Mouse (Mus musculus): Measurements from ENCODE around the gene Zcchc4. TPM values are rescaled to one million over a fixed set of nuclear protein-coding genes. Genes with fewer than 3 reads are reported as not detected.

The Zcchc4 gene
- polyA plus RNA-seq, 1 experiment: 5.3 TPM

DNA sequence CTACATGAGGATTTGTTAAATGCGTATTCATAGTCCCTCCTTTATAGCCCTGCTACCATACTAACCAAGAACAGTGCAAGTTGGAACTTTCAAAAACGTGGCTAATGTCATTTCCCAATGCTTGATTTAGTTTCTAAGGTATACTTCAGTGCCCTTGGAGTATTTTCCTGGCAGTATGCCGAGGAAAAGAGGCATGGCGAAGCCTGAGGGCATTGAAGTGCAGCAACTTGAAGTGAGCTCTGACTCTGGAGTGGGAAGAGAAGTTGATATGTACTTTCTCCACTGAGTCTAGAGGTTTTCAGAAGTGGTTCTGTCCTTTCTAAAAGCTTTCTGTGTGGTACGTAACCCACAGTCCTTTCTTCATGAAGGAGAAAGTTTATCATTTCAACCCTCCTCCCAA lies 26.5 kb upstream of the Zcchc4 start:
- Histone ChIP-seq H3K79me2 (ENCODE audit: control insufficient read depth, insufficient read depth) (peaks cover 61% of the 10 kb centered on the region), H3K36me3 (ENCODE audit: control insufficient read depth, insufficient read depth) (peaks cover 5% of the 10 kb centered on the region), H3ac (ENCODE audit: control insufficient read depth, insufficient read length) (no peak overlapping the region), H3K4me3 (no peak overlapping the region), H3K4me2 (ENCODE audit: low read depth) (no peak overlapping the region), H3K27me3 (ENCODE audit: control insufficient read depth, insufficient read depth, insufficient read length) (no peaks in the 10 kb centered on the region)
- no peak for TF ChIP-seq POLR2AphosphoS2 (IDR thresholded peaks at IDR 0.05; ENCODE audit: insufficient read length, low read depth)
- no peak for TF ChIP-seq E2F4 (IDR thresholded peaks at IDR 0.05; ENCODE audit: insufficient read depth)
- no peak for TF ChIP-seq SRF (IDR thresholded peaks at IDR 0.05; ENCODE audit: control insufficient read depth, insufficient read length, low read depth)
- TF ChIP-seq CEBPB (IDR thresholded peaks at IDR 0.05; ENCODE audit: insufficient read depth, poor library complexity, severe bottlenecking): no peak
- TF ChIP-seq MYOG (IDR thresholded peaks at IDR 0.05; ENCODE audit: control insufficient read depth in 1 of 3, insufficient read depth in 1 of 3, insufficient read length in 2 of 3, low read depth in 2 of 3): no peak
- TF ChIP-seq USF1 (IDR thresholded peaks at IDR 0.05; ENCODE audit: low read depth): no peak
- TF ChIP-seq TCF12 (IDR thresholded peaks at IDR 0.05; ENCODE audit: insufficient read depth, poor library complexity, severe bottlenecking): no peak
- TF ChIP-seq POLR2A (IDR thresholded peaks at IDR 0.05; ENCODE audit: insufficient read length, low read depth): no peak
- TF ChIP-seq REST (IDR thresholded peaks at IDR 0.05; ENCODE audit: insufficient read depth, insufficient read length): no peak
- no peak for TF ChIP-seq MAX (IDR thresholded peaks at IDR 0.05; ENCODE audit: low read depth)
- TF ChIP-seq MYOD1 (IDR thresholded peaks at IDR 0.05; ENCODE audit: control insufficient read depth in 1 of 3, insufficient read length in 2 of 3, low read depth in 2 of 3): no peak
- no peak for TF ChIP-seq TCF3 (IDR thresholded peaks at IDR 0.05; ENCODE audit: insufficient read length, low read depth)

DNA sequence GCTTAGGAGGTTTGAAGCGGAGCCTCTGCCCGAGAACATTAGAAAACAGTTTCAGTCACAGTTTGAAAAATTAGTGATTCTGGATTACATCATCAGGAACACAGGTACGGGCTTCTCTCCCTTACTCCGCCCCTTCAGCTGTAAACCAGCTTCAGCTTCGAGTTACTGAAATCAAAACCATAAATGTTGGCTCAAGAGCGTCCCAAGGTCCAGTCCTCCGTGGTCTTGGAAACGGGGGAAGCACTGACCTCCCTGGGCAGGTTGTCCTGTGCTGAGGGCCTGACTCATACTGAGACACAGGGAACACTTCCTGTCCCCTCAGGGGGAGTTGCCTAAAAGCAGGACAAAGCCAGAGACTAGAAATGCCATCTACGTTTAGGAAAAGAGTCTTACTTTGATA lies 22.1 kb upstream of the Zcchc4 start:
- H3K36me3 ChIP-seq (ENCODE audit: control insufficient read depth, insufficient read depth): peaks cover 5% of the 10 kb centered on the region
- TF ChIP-seq USF1 (IDR thresholded peaks at IDR 0.05; ENCODE audit: low read depth) (no peak), POLR2AphosphoS2 (IDR thresholded peaks at IDR 0.05; ENCODE audit: insufficient read length, low read depth) (no peak), MYOD1 (IDR thresholded peaks at IDR 0.05; ENCODE audit: control insufficient read depth in 1 of 3, insufficient read length in 2 of 3, low read depth in 2 of 3) (no peak), TCF3 (IDR thresholded peaks at IDR 0.05; ENCODE audit: insufficient read length, low read depth) (no peak), CEBPB (IDR thresholded peaks at IDR 0.05; ENCODE audit: insufficient read depth, poor library complexity, severe bottlenecking) (no peak), MAX (IDR thresholded peaks at IDR 0.05; ENCODE audit: low read depth) (no peak), E2F4 (IDR thresholded peaks at IDR 0.05; ENCODE audit: insufficient read depth) (no peak), REST (IDR thresholded peaks at IDR 0.05; ENCODE audit: insufficient read depth, insufficient read length) (no peak), SRF (IDR thresholded peaks at IDR 0.05; ENCODE audit: control insufficient read depth, insufficient read length, low read depth) (no peak), TCF12 (IDR thresholded peaks at IDR 0.05; ENCODE audit: insufficient read depth, poor library complexity, severe bottlenecking) (no peak), MYOG (IDR thresholded peaks at IDR 0.05; ENCODE audit: control insufficient read depth in 1 of 3, insufficient read depth in 1 of 3, insufficient read length in 2 of 3, low read depth in 2 of 3) (no peak), POLR2A (IDR thresholded peaks at IDR 0.05; ENCODE audit: insufficient read length, low read depth) (no peak)
- no peak overlapping the region for H3ac ChIP-seq (ENCODE audit: control insufficient read depth, insufficient read length)

DNA sequence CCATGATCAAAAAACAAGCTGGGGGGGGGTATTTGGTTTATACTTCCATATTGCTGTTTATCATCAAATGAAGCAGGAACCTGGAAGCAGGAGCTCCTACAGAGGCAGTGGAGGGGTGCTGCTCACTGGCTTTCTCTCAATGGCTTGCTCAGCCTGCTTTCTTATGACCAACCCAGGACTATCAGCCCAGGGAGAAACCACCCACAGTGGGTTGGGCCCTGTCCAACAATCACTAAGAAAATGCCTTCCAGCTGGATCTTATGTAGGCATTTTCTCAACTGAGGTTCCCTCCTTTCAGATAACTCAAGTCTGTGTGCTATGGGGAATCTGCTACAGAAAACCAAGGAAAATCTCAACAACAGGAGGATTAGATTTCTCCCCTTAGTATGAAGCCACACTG lies 21.0 kb upstream of the Zcchc4 start:
- Histone ChIP-seq H3K36me3 (ENCODE audit: control insufficient read depth, insufficient read depth) (peaks cover 5% of the 10 kb centered on the region), H3ac (ENCODE audit: control insufficient read depth, insufficient read length) (no peak overlapping the region), H3K4me3 (no peak overlapping the region), H3K79me2 (ENCODE audit: control insufficient read depth, insufficient read depth) (peaks cover 16% of the 10 kb centered on the region), H3K4me2 (ENCODE audit: low read depth) (no peak overlapping the region), H3K27me3 (ENCODE audit: control insufficient read depth, insufficient read depth, insufficient read length) (no peaks in the 10 kb centered on the region)
- TF ChIP-seq E2F4 (IDR thresholded peaks at IDR 0.05; ENCODE audit: insufficient read depth) (no peak), USF1 (IDR thresholded peaks at IDR 0.05; ENCODE audit: low read depth) (no peak), CEBPB (IDR thresholded peaks at IDR 0.05; ENCODE audit: insufficient read depth, poor library complexity, severe bottlenecking) (no peak), TCF12 (IDR thresholded peaks at IDR 0.05; ENCODE audit: insufficient read depth, poor library complexity, severe bottlenecking) (no peak), POLR2AphosphoS2 (IDR thresholded peaks at IDR 0.05; ENCODE audit: insufficient read length, low read depth) (no peak), SRF (IDR thresholded peaks at IDR 0.05; ENCODE audit: control insufficient read depth, insufficient read length, low read depth) (no peak), POLR2A (IDR thresholded peaks at IDR 0.05; ENCODE audit: insufficient read length, low read depth) (no peak), MYOD1 (IDR thresholded peaks at IDR 0.05; ENCODE audit: control insufficient read depth in 1 of 3, insufficient read length in 2 of 3, low read depth in 2 of 3) (no peak), TCF3 (IDR thresholded peaks at IDR 0.05; ENCODE audit: insufficient read length, low read depth) (no peak), REST (IDR thresholded peaks at IDR 0.05; ENCODE audit: insufficient read depth, insufficient read length) (no peak), MAX (IDR thresholded peaks at IDR 0.05; ENCODE audit: low read depth) (no peak), MYOG (IDR thresholded peaks at IDR 0.05; ENCODE audit: control insufficient read depth in 1 of 3, insufficient read depth in 1 of 3, insufficient read length in 2 of 3, low read depth in 2 of 3) (no peak)

More for the DNA sequence above, 22.1 kb upstream of the Zcchc4 start:
- H3K4me2 ChIP-seq (ENCODE audit: low read depth): no peak overlapping the region
- H3K4me3 ChIP-seq: no peak overlapping the region
- peaks cover 26% of the 10 kb centered on the region for H3K79me2 ChIP-seq (ENCODE audit: control insufficient read depth, insufficient read depth)
- no peaks in the 10 kb centered on the region for H3K27me3 ChIP-seq (ENCODE audit: control insufficient read depth, insufficient read depth, insufficient read length)

DNA sequence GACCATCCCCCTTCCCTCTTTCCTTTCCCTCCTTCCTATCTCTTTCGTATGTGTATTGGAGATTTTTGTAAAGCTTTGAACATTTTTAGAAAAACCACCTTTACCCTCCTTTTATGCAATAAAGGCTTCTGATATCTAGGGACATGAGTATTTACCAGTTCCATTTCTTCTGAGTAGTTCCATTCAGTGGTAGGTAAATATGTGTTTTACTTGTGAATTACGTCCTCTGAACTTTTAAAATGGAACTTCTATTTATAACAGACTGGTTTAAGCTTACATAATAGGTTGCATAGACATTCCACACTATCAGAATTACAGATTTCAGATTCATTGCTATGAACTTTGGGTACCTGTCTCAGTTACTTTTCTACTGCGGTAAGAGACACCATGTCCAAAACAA lies 19.9 kb upstream of the Zcchc4 start:
- no peaks in the 10 kb centered on the region for H3K27me3 ChIP-seq (ENCODE audit: control insufficient read depth, insufficient read depth, insufficient read length)
- H3K79me2 ChIP-seq (ENCODE audit: control insufficient read depth, insufficient read depth): peaks cover 6% of the 10 kb centered on the region
- no peak overlapping the region for H3K4me3 ChIP-seq
- H3ac ChIP-seq (ENCODE audit: control insufficient read depth, insufficient read length): no peak overlapping the region
- peaks cover 5% of the 10 kb centered on the region for H3K36me3 ChIP-seq (ENCODE audit: control insufficient read depth, insufficient read depth)
- TF ChIP-seq POLR2AphosphoS2 (IDR thresholded peaks at IDR 0.05; ENCODE audit: insufficient read length, low read depth) (no peak), MYOD1 (IDR thresholded peaks at IDR 0.05; ENCODE audit: control insufficient read depth in 1 of 3, insufficient read length in 2 of 3, low read depth in 2 of 3) (no peak), CEBPB (IDR thresholded peaks at IDR 0.05; ENCODE audit: insufficient read depth, poor library complexity, severe bottlenecking) (no peak)
- no peak overlapping the region for H3K4me2 ChIP-seq (ENCODE audit: low read depth)

DNA sequence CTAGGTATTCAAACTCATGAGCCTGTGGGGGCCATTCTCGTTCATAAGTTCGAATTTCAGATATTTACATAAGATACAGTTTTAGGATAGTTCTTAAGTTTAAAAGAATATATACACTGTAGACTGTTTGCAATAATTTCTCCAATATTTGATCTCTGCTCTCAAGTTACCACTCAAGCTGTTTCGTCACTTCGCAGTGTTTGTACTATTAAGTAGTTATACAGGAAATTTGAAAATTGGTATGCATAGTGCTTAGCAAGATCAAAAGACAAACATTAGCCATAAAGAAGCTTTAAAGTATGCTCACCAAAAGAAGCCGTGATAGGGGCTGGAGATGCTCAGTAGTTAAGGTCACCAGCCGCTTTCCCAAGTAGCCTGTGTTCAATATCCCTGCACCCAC lies 19.2 kb upstream of the Zcchc4 start:
- Histone ChIP-seq H3ac (ENCODE audit: control insufficient read depth, insufficient read length) (no peak overlapping the region), H3K4me2 (ENCODE audit: low read depth) (no peak overlapping the region), H3K36me3 (ENCODE audit: control insufficient read depth, insufficient read depth) (peaks cover 5% of the 10 kb centered on the region), H3K79me2 (ENCODE audit: control insufficient read depth, insufficient read depth) (peaks cover 6% of the 10 kb centered on the region), H3K27me3 (ENCODE audit: control insufficient read depth, insufficient read depth, insufficient read length) (no peaks in the 10 kb centered on the region), H3K4me3 (no peak overlapping the region)
- TF ChIP-seq POLR2AphosphoS2 (IDR thresholded peaks at IDR 0.05; ENCODE audit: insufficient read length, low read depth): no peak
- TF ChIP-seq MYOD1 (IDR thresholded peaks at IDR 0.05; ENCODE audit: control insufficient read depth in 1 of 3, insufficient read length in 2 of 3, low read depth in 2 of 3): no peak
- TF ChIP-seq REST (IDR thresholded peaks at IDR 0.05; ENCODE audit: insufficient read depth, insufficient read length): no peak
- TF ChIP-seq TCF12 (IDR thresholded peaks at IDR 0.05; ENCODE audit: insufficient read depth, poor library complexity, severe bottlenecking): no peak
- no peak for TF ChIP-seq TCF3 (IDR thresholded peaks at IDR 0.05; ENCODE audit: insufficient read length, low read depth)
- TF ChIP-seq CEBPB (IDR thresholded peaks at IDR 0.05; ENCODE audit: insufficient read depth, poor library complexity, severe bottlenecking): no peak
- TF ChIP-seq MAX (IDR thresholded peaks at IDR 0.05; ENCODE audit: low read depth): no peak
- no peak for TF ChIP-seq MYOG (IDR thresholded peaks at IDR 0.05; ENCODE audit: control insufficient read depth in 1 of 3, insufficient read depth in 1 of 3, insufficient read length in 2 of 3, low read depth in 2 of 3)
- TF ChIP-seq POLR2A (IDR thresholded peaks at IDR 0.05; ENCODE audit: insufficient read length, low read depth): no peak
- no peak for TF ChIP-seq E2F4 (IDR thresholded peaks at IDR 0.05; ENCODE audit: insufficient read depth)
- TF ChIP-seq SRF (IDR thresholded peaks at IDR 0.05; ENCODE audit: control insufficient read depth, insufficient read length, low read depth): no peak
- no peak for TF ChIP-seq USF1 (IDR thresholded peaks at IDR 0.05; ENCODE audit: low read depth)
